Mouse (Mus musculus) regulatory T cell (primary cell): ENCODE measurements around the gene Isoc2b.

Source experiments
- in situ Hi-C: fragments of 300-600 bp; cut with MboI, MseI; formaldehyde crosslinking; loops from one replicate; pipeline ENCODE4 v1.15.1; 2025; ENCODE audit warnings: high pct_unique_total_duplicates

Gene Isoc2b

DNA sequence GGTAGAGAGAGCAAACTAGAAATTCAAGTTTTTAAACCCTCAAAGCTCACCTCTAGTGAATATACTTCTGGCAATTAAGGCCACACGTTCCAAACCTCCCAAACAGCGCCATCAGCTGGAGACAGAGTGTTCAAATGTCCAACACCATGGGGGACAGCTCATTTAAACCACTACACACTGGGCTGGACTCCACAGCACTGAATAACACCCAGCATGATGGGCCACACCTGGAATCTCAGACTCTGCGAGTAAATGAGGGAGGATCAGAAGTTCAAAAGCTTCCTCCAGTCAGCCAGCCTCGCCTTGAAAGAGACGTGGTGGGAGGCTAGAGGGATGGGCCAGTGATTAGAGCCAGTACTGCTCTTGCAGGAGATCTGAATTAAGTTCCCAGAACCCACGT lies at the start of gene Isoc2b:
Gene Isoc2b (minus strand): TSS at position 126 of the 400 bp plus-strand sequence.
- in situ Hi-C loops, result no loop called here

DNA sequence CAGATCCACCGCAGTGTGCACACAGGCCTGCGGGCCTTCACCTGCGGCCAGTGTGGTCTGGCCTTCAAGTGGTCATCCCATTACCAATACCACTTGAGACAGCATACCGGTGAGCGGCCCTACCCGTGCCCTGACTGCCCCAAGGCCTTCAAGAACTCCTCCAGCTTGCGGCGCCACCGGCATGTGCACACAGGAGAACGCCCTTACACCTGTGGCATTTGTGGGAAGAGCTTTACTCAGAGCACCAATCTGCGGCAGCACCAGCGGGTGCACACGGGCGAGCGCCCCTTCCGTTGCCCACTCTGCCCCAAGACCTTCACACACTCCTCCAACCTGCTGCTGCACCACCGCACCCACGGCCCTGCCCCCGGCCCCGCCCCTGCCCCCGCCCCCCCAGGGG lies 49.0 kb upstream of the Isoc2b start:
- in situ Hi-C loops, result no loop called here

DNA sequence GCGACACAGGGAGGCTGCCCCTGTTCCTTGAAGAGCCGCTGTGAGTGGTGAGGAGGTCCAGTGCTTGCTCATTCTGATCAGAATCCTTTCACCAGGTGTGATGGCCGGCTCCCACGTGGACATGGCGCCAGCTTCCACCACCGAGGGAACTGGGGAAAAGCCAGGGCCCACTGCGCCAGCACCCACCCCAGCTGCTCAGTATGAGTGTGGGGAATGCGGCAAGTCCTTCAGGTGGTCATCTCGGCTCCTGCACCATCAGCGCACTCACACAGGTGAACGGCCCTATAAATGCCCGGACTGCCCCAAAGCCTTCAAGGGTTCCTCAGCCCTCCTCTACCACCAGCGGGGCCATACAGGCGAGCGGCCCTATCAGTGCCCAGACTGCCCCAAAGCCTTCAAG lies 48.6 kb upstream of the Isoc2b start:
- in situ Hi-C loops, result no loop called here

DNA sequence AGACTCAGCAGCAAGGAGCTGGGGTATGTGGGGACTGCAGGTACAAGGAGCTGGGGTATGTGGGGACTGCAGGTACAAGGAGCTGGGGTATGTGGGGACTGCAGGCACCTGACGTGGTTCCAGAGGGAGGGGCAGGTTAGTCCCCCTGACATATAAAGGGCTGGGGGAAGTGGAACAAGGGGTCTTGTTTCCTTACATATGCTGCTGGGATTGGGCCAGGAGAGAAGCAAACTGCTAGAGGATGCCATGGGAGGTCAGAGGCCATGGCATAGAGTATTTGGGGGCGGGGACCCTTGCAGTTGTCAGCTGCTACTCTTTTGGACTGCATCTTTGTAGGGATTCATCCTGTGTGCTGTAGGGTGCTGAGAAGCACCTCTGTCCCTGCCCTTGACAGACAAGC lies 47.4 kb upstream of the Isoc2b start:
- in situ Hi-C loops, result no loop called here

DNA sequence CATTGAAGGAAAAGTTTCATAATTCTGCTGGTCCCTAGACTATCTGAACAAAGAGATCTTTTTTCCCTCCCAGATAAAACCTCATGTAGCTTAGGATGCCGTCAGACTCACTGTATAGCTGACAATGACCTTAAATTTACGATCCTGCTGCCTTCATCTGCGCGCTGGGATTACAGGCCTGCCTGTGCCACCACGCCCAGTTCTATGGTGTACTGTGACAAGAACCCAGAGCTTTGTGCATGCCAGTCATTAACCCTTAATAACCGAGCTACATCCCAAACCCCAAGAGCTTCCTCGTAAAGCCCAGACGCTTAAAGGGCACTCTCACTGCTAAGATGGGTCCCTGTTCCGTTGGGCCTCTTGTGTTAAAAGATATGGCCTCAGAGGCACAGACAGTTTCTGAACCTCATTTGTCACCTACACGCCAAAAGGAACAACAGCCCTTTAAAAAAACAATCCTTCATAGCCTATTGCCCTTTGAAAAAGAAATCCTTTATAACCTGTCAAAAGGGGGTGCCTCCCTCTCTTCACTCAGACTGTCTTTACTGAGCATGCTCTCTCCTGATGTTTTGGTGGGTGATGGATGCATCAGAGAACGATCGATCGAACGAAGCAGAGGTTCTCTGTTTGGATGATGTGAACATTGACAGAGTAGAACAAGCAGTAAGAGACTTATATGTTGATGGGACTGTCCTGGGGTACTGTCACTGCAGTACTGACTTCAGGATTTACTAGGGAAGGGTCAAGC lies 45.8 kb upstream of the Isoc2b start:
- in situ Hi-C loops, result no loop called here

DNA sequence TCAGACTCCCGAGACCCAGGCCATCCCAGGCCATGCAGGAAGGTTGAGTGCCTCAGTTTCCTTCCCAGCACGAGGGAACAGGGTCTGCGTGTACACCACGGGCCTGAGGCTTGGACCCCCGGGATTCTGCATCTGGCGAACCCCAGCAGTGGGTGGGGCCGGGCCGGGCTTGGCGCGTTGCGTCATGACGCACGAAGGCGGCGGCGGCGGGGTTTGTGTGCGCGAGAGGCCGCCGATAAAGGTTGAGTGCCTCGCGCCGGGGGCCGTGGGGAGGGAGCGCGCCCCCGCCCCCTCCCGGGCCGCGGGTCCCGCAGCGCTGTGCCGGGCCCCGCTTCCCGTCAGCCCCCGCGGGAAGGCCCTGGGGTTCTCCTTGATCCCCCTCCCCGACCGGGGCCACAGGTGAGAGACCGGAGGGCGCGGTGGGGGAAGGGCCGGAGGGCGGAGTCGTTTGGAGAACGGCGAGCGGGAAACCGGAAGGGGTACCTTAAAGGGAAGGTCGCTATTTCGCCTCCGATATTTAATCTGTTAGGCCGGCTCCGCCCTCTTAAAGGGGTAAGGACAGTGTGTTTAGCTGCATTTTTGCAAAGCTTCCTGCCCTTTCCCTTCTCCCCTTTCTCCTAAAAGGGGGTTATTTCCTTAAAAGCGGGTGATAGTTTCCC lies 45.1 kb upstream of the Isoc2b start, which contains the start of gene Zfp628:
Gene Zfp628 (plus strand): TSS at position 211 of the 659 bp plus-strand sequence.
- in situ Hi-C loops, result no loop called here

DNA sequence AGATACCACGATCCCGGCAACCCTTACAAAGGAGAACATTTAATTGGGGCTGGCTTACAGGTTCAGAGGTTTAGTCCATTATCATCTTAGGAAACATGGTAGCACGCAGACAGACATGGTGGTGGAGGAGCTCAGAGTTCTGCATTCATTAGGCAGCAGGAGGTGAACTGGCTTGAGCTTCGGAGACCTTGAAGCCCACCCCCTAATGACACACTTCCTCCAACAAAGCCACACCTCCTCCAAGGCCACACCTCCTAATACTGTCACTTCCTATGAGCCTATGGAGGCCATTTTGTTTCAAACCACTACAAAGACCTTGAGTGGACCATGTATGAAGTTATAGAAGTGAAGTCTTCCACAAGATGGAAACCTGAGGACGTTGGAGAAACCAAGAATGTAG lies 42.2 kb upstream of the Isoc2b start:
- in situ Hi-C loops, result no loop called here

DNA sequence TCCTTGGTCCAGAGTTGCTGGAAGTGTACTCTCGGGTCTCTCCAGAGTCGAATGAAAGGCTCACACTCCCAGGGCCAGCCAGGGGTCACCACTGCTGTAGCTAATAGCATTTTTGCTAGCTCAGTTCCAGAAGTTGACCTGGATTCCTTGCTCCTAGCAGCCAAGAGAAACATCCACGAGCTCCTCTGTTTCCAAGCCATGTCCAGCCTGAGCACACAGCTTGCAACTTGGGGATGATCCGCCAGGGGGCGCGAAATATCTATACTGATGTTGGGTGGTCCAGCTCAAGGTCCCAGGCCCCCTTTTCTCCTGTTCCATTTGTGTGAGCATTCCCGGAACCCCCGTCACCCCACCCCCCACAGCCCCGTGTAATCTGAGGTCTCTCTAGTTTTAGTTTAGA lies 41.5 kb upstream of the Isoc2b start:
- in situ Hi-C loops, result no loop called here

DNA sequence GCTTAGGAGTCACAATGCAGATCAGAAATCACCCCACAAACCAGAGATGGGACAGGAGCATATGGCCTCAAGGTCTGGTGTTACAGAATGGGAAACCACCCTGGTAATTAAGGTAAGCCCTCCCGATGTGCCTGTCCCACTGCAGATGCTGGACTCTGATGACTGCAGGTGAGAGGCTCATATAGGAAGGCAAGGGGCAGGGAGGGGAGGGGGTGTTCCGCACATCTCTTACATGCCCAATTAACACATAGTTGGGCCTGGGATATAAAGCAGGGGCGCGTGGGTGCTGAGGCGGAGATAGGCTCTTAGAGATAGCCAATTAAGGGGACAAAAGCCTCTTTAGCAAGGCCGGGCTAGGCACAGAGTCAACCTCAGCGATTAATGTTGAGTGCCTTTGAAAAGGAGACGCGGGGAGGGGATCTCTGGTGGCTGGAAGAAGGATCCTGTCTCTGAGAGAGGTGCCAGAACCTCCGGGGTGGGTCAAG lies 36.5 kb upstream of the Isoc2b start, which contains the start of gene Gm36210:
Gene Gm36210 (minus strand): TSS at position 51 of the 485 bp plus-strand sequence.
- in situ Hi-C loops, result loop anchor here (5.0 kb wide), 1 partner anchor 49 kb away; no protein-coding TSS in a partner anchor

DNA sequence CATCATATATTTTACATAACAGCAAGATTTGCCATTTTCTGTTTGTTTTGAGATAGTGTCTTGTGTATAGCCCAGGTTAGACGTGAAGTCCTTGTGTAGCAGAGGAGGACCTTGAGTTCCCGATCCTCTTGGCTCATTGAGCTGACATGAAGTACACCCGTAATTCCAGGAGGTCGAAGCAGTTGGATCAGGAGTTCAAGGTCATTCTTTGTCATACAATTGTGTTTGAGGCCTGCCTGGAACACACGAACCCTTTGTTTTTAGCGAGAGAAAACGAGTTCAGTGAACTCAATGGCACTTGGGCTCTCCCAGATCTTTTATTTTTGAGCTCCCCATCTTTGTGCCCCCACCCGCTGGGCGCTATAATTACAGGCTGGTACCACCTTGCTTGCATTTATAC lies 32.3 kb upstream of the Isoc2b start:
- in situ Hi-C loops, result no loop called here

DNA sequence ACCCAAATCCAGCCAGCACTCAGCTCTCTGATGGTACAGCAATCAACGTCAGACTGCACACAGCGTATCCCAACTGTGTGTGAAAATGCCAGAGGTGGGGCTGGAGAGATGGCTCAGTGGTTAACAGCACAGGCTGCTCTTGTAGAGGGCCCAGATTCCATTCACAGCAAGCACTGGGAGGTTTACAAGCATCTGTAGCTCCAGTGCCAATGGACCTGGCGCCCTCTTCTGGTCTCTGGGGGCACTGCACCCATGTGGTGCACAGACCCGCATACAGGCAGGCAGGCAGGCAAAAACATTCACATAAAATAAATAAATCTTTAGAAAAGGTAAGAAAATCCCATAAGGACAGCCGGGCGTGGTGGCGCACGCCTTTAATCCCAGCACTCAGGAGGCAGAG lies 31.1 kb upstream of the Isoc2b start:
- in situ Hi-C loops, result no loop called here

DNA sequence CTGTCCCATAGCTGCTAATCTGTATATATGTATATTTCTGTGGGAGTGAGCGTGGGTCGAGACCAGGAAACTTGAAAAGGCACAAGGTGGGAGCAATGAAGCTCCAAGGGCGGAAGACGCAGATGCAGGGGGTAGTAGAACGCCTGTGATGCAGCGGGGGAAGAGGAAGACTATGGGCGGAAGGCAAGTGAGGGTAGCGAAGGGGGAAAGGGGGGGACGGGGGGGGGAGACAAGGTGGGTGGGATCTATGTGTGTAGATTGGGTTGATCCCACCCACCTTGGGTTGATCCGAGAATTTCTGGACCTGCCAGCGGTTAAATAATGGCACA lies 30.4 kb upstream of the Isoc2b start:
- in situ Hi-C loops, result no loop called here

DNA sequence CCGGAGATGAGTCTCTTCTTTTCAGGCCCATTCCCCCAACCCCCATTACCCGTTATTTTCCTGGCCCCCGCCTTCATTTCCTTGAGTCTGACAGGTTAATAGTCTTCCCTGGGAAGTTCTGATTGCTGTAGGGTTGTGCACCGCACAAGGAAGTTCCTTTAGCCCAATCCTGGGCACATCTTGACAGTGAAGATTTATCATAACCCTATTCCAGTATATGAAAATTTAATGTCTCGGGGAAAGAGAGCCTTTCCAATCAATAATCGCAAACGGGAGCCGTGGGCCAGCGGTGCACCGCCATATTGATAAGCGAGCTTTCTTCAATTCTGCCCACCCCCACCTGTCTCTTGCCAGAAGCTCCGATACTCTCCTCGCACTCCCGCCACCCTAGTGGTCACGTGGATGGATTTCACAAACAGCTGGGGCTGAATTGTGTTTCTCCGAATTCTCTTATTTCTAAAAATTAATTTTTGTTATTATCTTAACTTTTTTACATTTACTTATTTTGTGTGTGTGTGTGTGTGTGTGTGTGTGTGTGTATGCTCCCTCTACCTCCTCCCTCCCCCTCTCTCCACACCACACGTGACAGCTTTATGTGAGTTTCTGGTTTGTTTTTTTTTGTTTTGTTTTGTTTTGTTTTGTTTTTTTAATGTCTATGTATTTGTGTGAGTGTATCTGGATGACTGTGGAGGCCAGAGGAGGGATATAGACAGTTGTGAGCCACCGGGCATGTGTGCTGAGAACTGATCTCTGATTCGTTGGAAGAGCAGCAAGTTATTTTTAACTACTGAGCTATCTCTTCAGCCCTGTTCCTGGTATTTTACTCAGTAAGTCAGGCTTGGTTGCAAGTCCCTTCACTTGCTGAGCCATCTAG lies 29.8 kb upstream of the Isoc2b start:
- in situ Hi-C loops, result no loop called here

DNA sequence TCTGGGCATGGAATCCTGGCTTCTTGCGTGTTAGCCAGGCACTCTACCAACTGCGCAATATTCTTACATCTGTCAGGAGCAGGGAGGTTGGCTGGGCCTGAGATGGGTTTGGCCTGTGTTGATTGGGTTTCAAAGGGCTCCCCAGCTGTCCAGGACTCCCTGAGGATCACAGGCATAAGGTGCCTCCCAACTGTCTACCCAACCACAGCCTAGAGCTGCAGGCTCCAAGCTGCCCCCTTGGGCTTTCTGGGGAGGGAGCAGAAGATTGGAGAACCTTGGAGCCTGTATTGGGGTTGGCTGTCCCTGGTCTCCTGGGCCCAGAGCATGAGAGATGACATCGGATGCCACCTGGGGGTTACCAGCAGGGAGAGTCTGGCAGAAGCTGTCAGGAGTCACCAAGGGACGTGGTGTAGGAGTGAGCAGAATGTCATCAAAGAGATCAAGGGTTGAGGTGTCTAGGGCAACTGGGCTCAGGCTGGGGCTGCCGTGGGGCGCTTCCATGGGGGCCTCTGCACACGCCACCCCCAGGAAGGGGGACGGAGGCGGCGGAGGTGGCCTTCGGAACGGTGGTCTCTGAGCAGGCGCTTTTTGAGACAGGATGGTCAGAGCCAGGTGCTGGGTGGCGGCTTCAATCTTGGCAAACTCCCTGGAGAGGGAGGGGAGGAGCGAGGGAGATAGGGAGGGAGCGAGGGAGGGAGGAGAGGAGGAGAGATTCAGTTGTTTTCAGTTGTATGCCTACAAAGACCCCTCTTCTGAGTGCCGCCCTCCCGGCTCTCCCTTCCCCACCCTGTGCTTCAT lies 29.0 kb upstream of the Isoc2b start:
- in situ Hi-C loops, result no loop called here

DNA sequence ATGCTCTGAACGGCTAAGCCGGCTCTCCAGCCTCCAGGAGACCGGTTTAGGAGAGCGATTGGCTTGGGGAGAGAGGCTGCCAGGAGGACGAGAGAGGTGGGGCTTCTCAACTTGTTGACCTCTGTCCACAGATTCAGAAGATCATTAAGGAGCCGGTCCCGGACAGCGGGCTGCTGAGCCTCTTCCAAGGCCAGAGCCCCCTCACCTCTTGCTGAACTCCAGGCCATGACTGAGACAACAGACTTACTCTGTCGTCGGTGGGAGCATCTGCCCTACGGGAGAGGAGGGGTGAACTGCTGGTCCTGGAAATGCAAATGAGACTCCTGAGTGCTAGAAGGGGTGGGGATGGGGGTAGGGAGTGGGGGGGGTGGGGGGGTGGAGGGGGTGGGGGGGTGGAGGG lies 25.1 kb upstream of the Isoc2b start:
- in situ Hi-C loops, result no loop called here

DNA sequence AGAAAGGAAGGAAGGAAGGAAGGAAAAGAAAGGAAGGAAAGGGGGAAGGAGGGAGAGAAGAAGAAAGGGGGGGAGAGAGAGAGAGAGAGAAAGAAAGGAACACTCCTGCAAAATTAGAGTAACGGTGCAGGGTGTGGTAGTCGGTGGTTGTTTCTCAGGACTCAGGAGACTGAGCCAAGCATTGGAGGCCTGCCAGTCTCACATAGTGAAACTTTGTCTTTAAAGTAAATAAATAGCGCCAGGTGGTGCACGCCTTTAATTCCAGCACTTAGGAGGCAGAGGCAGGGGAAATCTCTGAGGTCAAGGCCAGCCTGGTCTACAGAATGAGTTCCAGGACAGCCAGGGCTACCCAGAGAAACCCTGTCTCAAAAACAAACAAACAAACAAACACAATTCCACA lies 16.6 kb upstream of the Isoc2b start:
- in situ Hi-C loops, result no loop called here

DNA sequence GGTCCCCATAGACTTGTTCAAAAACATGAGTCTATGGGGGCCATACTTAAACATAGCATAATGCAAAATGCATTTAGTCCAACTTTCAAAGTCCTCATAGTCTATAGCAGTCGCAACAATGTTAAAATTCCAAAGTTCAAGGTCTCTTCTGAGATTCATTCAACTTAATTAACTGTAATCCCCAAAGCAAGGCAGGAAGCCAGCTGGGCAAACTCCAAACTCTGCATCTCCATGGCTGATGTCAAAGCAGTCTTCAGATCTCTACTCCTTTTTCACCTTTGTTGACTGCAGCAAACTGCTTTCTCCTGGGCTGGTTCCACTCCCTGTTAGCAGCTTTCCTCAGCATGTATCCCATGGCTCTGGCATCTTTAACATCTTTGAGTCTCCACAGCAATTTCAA lies 9.0 kb upstream of the Isoc2b start:
- in situ Hi-C loops, result loop anchor here (5.0 kb wide), 1 partner anchor 48 kb away; the partner anchor contains the start of gene Ssc5d

DNA sequence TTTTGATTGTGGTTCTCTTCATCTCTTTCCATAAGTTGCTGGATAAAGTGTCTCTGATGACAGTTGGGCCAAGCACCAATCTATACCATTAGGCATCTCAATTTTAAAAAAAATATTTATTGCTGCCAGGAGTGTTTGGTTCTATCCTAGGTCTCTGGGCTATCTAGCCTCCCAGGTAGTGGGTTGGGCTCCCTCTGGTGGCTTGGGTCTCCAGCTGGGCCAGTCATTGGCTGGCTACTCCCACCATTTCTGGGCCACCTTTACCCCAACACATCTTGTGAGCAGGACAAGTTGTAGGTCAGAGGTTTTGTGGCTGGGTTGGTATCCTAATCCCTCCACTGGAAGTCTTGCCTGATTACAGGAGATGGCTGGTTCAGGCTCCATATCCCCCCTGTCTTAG lies 8.1 kb upstream of the Isoc2b start:
- in situ Hi-C loops, result loop anchor here (5.0 kb wide), 1 partner anchor 49 kb away; the partner anchor contains the start of gene Ssc5d

DNA sequence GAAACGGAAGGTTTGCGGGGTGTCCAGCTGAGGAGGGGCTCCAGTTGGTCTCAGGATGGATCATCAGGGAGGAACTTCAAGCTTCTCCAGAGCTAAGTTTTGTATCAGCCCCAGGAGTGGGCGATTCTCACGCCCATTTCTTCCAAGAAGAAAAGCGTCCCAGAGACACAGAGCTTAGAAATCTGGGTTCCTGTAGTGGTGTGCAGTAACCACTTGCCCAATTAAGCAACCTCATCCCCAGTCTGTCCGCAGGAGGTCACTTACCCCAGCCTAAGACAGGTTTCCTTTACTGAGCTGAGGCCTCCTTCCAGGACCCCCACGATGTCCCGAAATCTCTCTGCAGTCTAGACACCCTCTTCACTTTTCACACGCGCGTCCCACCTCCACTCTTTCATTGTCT lies 7.2 kb upstream of the Isoc2b start:
- in situ Hi-C loops, result loop anchor here (5.0 kb wide), 1 partner anchor 50 kb away; the partner anchor contains the start of gene Ssc5d

DNA sequence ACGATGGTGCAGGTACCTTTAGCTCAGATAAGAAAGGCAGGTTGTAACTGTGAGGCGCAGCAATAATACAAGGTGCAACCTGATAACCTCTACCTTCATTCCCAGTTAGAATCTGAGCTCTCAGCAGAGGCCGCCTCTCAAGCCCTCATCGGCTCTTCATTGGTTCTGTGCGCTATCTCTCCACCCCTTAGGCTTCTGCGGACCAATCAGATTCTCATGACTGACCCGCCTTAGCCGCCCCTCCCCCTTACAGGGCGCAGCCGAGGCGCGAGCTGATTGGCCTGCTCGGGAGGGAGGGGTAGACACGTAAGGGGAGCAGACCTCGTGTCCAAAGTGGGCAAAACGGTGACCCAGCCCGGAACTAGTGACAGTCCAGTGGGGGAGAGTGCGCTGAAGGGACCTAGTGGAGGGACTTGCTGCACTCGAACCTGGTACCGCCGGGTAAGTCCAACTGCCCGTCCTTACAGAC lies 6.7 kb upstream of the Isoc2b start, which contains the start of gene Isoc2a:
Gene Isoc2a (plus strand): TSS at position 401 of the 469 bp plus-strand sequence.
- in situ Hi-C loops, result loop anchor here (5.0 kb wide), 1 partner anchor 51 kb away; the partner anchor contains the start of gene Ssc5d
